Mouse (Mus musculus) liver, adult 10 weeks (tissue): ENCODE data around the gene Mad1l1. TPM values are rescaled to one million over a fixed set of nuclear protein-coding genes. Genes with fewer than 3 reads are reported as not detected.

Source experiments
- polyA plus RNA-seq: library from polyadenylated mRNA; stranded (reverse); fragments of 350-450 nt; fragmentation: Illumina TruSeq; extraction: RNeasy Lipid Tissue Mini Kit (QIAGEN cat#74804); gene quantifications from one replicate; pipeline ENCODE4 v1.2.3, GENCODE M21; 2014; ENCODE audit warnings: low read depth, low replicate concordance

Gene Mad1l1
- polyA plus RNA-seq = 0.29 TPM

DNA sequence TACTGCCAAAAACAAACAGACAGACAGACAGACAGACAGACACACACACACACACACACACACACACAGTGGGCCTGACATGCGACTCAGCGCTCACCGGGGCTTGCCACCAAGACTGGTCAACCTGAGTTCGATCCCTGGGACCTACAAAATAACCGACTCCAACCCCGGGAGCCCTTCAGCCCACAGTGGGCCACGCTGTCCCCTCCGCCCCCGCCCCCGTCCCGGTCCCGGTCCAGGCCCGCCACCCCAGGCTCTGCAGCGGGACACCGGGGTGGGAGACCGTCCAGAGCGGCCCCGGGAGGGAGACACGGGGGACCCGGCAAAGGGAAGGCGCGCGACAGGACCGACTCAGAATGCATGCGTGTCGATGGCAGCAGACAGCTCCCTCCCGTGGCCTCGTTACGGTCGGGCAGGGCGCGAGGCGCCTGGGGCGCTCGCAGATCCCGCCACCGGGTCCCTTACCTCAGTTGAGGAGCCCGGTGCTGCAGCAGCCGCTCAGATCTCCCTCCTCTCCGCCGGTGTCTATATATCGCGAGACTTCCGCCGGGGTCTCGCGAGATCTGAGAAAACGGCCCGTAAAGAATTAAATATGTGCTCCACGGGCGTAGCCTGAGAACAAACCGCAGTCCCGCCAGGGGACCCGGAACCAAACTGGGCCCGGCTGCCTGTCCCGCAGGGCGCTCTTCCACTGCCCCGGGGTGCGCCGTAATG lies at the start of gene Mad1l1, which contains the start of gene Nudt1:
Gene Mad1l1, minus strand, starts transcription at position 511 of the 714 bp plus-strand sequence.
Gene Nudt1, plus strand, starts transcription at position 615 of the 714 bp plus-strand sequence.

DNA sequence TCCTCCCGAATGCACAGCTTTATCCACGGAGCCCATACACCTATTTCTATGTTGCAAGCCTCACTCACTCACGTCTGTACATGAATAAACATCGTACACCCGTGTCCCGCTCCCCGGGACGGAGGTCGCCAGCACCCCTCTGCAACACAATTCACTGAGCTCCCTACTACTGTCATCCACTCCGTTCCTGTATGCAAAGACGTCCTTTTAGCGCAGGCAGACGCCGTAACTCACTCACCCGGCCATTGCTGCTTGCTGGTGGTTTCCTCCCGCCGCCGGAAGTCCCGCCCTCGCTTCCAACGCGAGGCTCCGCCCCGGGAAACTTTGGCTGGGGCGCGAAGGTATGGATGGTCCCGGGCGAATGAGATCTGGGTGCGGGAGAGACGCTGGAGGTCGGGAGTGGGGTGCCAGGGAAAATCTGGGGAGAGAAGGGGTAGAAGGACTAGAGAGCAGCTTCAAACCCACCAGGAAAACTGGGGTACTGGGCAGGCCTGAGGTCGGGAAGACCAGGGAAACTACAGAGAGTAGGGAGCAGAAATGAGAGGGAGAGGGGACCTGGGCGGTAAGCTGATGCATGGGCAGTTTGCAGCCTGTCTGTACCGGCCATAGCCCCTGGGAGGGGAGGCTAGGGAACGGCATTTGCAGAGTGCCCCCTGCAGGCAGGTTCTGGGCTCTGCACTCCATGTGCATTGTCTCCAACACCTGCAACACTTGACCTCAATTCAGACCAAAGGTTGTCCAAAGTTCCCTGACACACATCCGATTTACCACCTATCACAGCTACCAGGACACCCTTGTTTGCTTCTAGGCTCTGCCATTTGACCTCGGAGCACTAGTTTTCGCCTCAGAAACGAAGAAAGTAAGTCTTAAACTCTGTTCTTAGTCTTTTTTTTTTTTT lies 10.5 kb upstream of the Mad1l1 start, which contains the start of gene Mrm2:
Gene Mrm2, minus strand, starts transcription at position 284 of the 898 bp plus-strand sequence.

Other genes starting within 250 kb of the Mad1l1 start
- gene Nudt1, start 104 bp upstream of the Mad1l1 start, polyA plus RNA-seq = 3.6 TPM
- 1.6 TPM for gene Mrm2, start 10.3 kb upstream of the Mad1l1 start, polyA plus RNA-seq
- 0.29 TPM for gene Snx8, start 67.7 kb upstream of the Mad1l1 start, polyA plus RNA-seq
- 18.3 TPM for gene Eif3b, start 97.8 kb upstream of the Mad1l1 start, polyA plus RNA-seq
- not detected for gene Gm4869, start 124.1 kb upstream of the Mad1l1 start, polyA plus RNA-seq
- gene Chst12, start 184.0 kb upstream of the Mad1l1 start, polyA plus RNA-seq = not detected
- not detected for gene Grifin, start 243.5 kb upstream of the Mad1l1 start, polyA plus RNA-seq